Mouse (Mus musculus): ENCODE data around the gene Crygf.

- no peak for TF ChIP-seq CTCF (conservative IDR thresholded peaks at IDR 0.05; ENCODE audit: low read length)
- no peak for TF ChIP-seq POU5F1 (IDR thresholded peaks at IDR 0.05; ENCODE audit: borderline replicate concordance, low read length)
- no peak for TF ChIP-seq NANOG (IDR thresholded peaks at IDR 0.05; ENCODE audit: borderline replicate concordance, low read length)
Measured at GRCm38 (mm10) chr1:65930055-65930454, 3.7 kb downstream of the Crygf start.

Measured in E14TG2a.4 (cell line).